Comparison of ENCODE assay signal across 10 mouse cellular contexts in the genomic region with DNA sequence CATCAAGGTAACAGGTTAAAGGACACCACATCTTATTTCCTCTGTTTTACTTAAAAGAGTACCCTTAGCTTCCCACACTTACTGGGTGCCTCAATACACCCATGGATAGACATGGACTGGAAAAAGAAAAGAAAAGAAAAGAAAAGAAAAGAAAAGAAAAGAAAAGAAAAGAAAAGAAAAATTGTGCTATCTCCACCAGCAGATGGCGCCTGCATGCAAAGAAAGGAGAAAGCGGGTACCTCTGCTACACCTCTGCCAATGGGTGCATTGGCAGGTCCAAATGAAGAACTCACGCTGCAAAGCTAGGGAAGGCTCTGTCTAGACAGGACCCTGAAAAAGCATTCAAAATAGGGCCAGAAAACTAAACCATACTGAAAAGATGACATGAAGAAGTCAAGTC. TPM values are rescaled to one million over a fixed set of nuclear protein-coding genes. Genes with fewer than 3 reads are reported as not detected.
DNase-seq lines count a peak whose midpoint lies in the region; ATAC-seq and TF ChIP-seq lines count a peak whose summit lies in the region.
"Had no signal": no experiment of that assay in that cellular context is flagged by ENCODE, and none has a peak within 500 bp of the region (broad histone marks: within the 10 kb centered on the region; RNA-seq: fewer than 3 reads in every experiment).

No protein-coding gene starts in this region.

- DNase-seq in hindbrain, embryonic 14.5 days (ENCODE audit: low spot score), result peak; percentile 64
- DNase-seq in hindbrain, embryonic 10.5 days (ENCODE audit: low spot score), result no peak
- peak; percentile 54 for DNase-seq in 3T3-L1 (ENCODE audit: low read depth, low spot score)
- peak; percentile 79 to 81 for DNase-seq in cerebellum, postnatal 10 days
- DNase-seq in left cerebral cortex, postnatal 4 days, result peak; percentile 41
- peak; percentile 53 for DNase-seq in thymus, postnatal 25 days
- DNase-seq in gastrocnemius, postnatal 25 days, result no peak

- no peak overlapping the region for H3K9ac ChIP-seq in hindbrain, embryonic 14.5 days
- H3K9ac ChIP-seq: embryonic facial prominence, embryonic 13.5 days; limb, embryonic 13.5 days had no signal

- no peaks in the 10 kb centered on the region for H3K4me1 ChIP-seq in hindbrain, embryonic 14.5 days (replicated peaks; ENCODE audit: control insufficient read depth, insufficient read depth, low read length)
- peaks cover 24% of the 10 kb centered on the region for H3K4me1 ChIP-seq in hindbrain, embryonic 10.5 days (replicated peaks)
- no peaks in the 10 kb centered on the region for H3K4me1 ChIP-seq in E14TG2a.4 (replicated peaks; ENCODE audit: low read depth, low read length)
- H3K4me1 ChIP-seq: embryonic facial prominence, embryonic 13.5 days; limb, embryonic 13.5 days had no signal

- 10% methylated on average over 3 of the region's 3 CpGs for WGBS in hindbrain, embryonic 14.5 days
- WGBS in hindbrain, embryonic 10.5 days, result 9% methylated on average over 3 of the region's 3 CpGs

- H3K27me3 ChIP-seq in hindbrain, embryonic 14.5 days (ENCODE audit: control insufficient read depth, insufficient read depth, low read length), result peaks cover 4% of the 10 kb centered on the region; the same call in 1 of the 2 replicates
- H3K27me3 ChIP-seq in hindbrain, embryonic 10.5 days (ENCODE audit: insufficient read depth, poor library complexity, severe bottlenecking), result peaks cover 38% of the 10 kb centered on the region
- peaks cover 61% of the 10 kb centered on the region for H3K27me3 ChIP-seq in E14TG2a.4 (ENCODE audit: insufficient read depth, low read length)

- no peak overlapping the region for H3K27ac ChIP-seq in hindbrain, embryonic 14.5 days
- no peak overlapping the region for H3K27ac ChIP-seq in hindbrain, embryonic 10.5 days
- H3K27ac ChIP-seq: embryonic facial prominence, embryonic 13.5 days; limb, embryonic 13.5 days had no signal

- H3K4me3 ChIP-seq in hindbrain, embryonic 14.5 days (replicated peaks; ENCODE audit: low read length), result no peak overlapping the region
- H3K4me3 ChIP-seq in hindbrain, embryonic 10.5 days, result no peak overlapping the region
- no peak overlapping the region for H3K4me3 ChIP-seq in E14TG2a.4 (replicated peaks; ENCODE audit: low read length)
- H3K4me3 ChIP-seq: embryonic facial prominence, embryonic 13.5 days; limb, embryonic 13.5 days had no signal

- H3K4me2 ChIP-seq in hindbrain, embryonic 14.5 days (replicated peaks), result no peak overlapping the region
- H3K4me2 ChIP-seq: embryonic facial prominence, embryonic 13.5 days; limb, embryonic 13.5 days had no signal

- no peaks in the 10 kb centered on the region for H3K9me3 ChIP-seq in hindbrain, embryonic 14.5 days (ENCODE audit: control insufficient read depth, low read length)
- H3K9me3 ChIP-seq in hindbrain, embryonic 10.5 days, result no peaks in the 10 kb centered on the region
- 0 out of 2 replicates have a peak, but pooled peaks cover 6% of the 10 kb centered on the region for H3K9me3 ChIP-seq in E14TG2a.4 (ENCODE audit: low read length)
- H3K9me3 ChIP-seq: embryonic facial prominence, embryonic 13.5 days; limb, embryonic 13.5 days had no signal

- no peaks in the 10 kb centered on the region for H3K36me3 ChIP-seq in hindbrain, embryonic 14.5 days (replicated peaks; ENCODE audit: control insufficient read depth, insufficient read depth)
- no peaks in the 10 kb centered on the region for H3K36me3 ChIP-seq in hindbrain, embryonic 10.5 days
- H3K36me3 ChIP-seq in E14TG2a.4 (ENCODE audit: insufficient read depth, low read length), result no peaks in the 10 kb centered on the region
- H3K36me3 ChIP-seq: embryonic facial prominence, embryonic 13.5 days; limb, embryonic 13.5 days had no signal

- intact Hi-C loops in left cerebral cortex, postnatal 4 days (cut with DNase I), result loop anchor here (2.0 to 5.0 kb wide), 2 partner anchors 180 to 258 kb away; no protein-coding TSS in a partner anchor

- ATAC-seq in hindbrain, embryonic 14.5 days (ENCODE audit: low FRiP score), result peak; percentile 64; the same call in 1 of the 2 replicates

- TF ChIP-seq CTCF in E14TG2a.4 (conservative IDR thresholded peaks at IDR 0.05; ENCODE audit: low read length), result peak; percentile 24

RNA-seq across cellular contexts. Expression of a gene that starts 8.0 kb away (rescaled TPM):
- polyA plus RNA-seq in hindbrain, embryonic 14.5 days (2014; fragmentation: Nextera tagmentation; extraction: Ambion mirVana), result 1.7 and 2.5 TPM in 2 replicates
- 0.59 and 0.81 TPM in 2 replicates for polyA plus RNA-seq in hindbrain, embryonic 10.5 days (2016; fragmentation: Nextera tagmentation; extraction: Ambion mirVana)
- 1 to 10 TPM; 1.8 to 2.6 TPM for total RNA-seq in left cerebral cortex, postnatal 4 days (2021)
- total RNA-seq in gastrocnemius, postnatal 25 days (2021), result 10 to 100 TPM; 42.5 to 46.1 TPM

Comparison
In these comparisons a context has a peak if more than half of its experiments do, and no peak if none do; other contexts are left out.
1. DNase-seq: peak in hindbrain, embryonic 14.5 days (single experiment), 3T3-L1 (single experiment), cerebellum, postnatal 10 days (2 of 2), left cerebral cortex, postnatal 4 days (single experiment) and thymus, postnatal 25 days (single experiment); none in hindbrain, embryonic 10.5 days (single experiment) and gastrocnemius, postnatal 25 days (single experiment).
2. RNA of a gene that starts 8.0 kb away (total RNA-seq): 42.5 to 46.1 TPM in gastrocnemius, postnatal 25 days; 1.8 to 2.6 TPM in left cerebral cortex, postnatal 4 days; every median in the first group is over 10 times any median in the second.